Mouse (Mus musculus) kidney, adult 9 months (tissue): ENCODE results near the gene Olfr1423.
A peak's percentile ranks its signal among the peaks of the same experiment; 100 is the strongest.
"Not testable (repeated sequence)": the region's sequence is repeated elsewhere in the genome, so short reads cannot be mapped to it uniquely, and the experiment has no call there.

Source experiments
- DNase-seq: peaks from one replicate; pipeline ENCODE4 v3.0.0; 2022

The Olfr1423 gene

DNA sequence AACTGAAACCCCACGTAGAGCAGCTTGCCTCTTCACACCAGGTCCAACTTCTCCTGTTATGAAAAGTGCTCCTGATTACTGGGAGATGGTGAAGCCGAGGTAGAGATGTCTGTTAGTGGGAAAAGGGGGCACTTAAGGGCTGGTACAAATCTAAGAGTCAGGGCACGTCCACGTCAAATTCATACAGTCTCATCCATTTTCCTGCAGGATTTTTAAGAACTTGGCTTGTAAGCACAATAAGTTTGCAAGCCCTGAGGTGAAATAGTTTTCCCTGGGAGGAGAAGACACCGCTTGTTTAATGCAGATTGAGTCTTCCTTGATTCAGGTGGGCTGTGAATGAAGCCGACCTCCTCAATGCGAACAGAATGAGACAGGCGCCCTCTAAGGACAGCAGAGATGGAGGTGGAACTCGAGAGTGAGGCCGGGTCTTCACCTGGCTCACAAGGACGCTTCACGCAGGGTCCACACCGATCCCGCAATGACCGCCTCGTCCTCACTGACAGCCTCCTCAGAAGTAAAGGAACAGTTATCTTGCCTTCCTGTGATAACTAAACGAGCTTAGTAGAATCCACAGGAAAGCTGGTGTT lies 34.7 kb downstream of the Olfr1423 start:
- DNase-seq: no peak

DNA sequence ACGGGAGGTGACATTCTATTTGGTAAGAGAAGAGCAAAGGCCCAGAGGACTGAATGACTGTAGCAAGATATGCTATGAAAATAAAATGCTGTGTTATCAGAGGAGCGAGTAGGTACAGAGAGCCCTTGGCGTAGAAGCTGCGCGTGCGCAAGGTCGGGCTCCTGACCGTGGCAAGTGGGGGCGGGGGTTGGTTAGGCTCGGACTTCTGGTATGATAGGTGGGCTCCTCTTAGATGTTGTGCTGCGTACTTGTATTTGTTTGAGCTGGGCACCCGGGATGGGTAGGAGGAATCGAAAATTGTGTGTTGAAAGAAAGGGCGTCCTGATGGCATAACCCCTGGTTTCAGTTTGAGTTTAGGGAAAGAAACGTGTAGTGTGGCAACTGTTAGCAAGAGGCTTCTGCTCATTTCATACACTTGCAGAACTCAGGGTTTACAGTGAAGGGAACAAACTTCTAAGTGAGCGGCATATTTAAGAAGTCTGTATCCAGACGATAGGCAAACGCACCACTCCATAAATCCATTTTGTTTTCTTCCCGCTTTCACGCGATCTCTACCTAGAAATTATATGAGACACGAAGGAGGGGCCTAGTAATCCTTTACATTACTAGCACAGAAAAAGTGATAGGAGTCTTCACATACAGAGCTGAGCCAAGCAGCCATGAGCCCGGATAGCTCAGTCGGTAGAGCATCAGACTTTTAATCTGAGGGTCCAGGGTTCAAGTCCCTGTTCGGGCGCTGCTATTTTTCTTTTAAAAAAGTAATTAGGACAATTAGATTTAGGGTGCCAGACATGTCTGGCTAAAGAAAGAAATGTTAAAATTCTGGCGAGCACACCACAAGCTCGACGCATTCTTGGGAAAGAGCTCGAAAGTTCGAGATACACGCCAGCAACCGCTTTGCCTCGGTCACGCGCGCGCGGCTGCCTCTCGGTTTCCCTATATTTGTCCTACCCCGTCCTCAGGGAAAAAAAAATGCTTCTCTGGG lies 35.4 kb downstream of the Olfr1423 start:
- peak; percentile 85 for DNase-seq

DNA sequence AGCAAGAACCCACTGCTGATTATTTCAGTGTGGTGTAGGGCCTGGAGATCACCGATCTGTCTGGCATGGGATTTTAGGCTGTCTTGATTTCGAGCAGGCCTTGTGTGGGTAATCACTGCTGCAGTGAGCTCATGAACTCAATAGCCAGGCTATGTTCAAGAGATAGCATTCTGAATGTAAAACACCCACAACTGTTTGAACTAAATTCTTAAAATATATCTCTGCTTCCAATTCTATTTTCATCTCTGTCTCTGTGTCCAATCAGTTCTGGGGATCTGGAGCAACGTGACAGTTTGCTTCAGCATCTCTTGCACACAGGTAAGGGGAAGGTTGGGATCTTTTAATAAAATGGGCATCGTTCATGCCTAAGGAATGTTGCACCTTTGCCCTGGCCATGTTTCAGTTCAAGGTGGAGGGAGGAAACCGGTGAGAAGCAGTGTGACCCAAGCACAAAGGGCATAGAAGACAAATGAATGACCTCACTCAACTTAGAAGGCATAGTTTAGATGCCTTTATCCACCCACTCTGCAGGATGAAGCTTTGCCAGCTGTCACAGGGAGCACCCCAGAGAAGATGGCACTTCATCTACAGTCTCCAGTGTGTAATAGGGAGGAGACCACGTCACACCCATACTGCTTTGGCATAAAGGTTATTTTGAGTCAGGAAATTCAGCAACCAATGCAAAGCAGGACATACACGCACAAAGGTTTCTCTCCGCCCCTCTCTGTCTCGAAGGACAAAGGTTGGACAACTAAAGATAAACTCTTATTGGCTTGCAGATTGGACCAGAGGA lies 36.7 kb downstream of the Olfr1423 start:
- peak; percentile 47 for DNase-seq

DNA sequence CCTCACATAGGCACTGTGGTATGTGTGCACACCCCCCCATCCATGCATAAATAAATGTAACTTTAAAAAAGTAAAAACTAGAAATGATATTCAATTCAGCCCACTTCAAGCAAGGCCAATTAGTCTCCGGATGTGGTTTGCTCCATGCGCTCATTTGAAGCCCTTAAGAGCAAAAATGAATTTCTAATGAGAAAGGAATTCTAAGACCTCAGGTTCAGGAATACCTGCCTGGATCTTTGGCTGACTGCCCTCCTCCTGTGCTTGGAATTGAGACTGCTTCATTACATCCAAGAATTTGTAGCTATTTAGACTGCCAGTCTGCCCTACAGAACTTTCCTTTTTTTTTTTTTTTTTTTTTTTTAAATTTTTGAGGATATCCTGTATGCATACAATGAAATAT lies 37.5 kb downstream of the Olfr1423 start:
- DNase-seq: peak; percentile 43

DNA sequence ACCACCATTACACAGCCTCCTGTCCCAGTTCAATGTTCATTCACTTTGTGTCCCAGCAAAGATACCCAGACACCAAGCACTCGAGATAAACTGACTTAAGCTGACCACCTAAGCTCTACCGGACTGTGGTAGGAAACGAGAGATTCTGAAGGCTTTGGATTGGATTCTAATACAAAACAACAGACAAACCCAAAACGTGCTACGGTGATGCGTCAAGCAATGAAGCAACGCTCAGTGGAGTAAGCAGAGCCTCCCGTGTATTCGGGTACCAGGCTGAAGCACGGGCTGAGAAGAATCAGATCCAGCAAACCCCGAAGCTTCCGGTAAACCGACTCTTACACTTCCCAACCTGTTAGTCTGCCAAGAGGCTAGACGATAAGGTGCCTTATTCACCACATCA lies 38.3 kb downstream of the Olfr1423 start:
- no peak for DNase-seq

DNA sequence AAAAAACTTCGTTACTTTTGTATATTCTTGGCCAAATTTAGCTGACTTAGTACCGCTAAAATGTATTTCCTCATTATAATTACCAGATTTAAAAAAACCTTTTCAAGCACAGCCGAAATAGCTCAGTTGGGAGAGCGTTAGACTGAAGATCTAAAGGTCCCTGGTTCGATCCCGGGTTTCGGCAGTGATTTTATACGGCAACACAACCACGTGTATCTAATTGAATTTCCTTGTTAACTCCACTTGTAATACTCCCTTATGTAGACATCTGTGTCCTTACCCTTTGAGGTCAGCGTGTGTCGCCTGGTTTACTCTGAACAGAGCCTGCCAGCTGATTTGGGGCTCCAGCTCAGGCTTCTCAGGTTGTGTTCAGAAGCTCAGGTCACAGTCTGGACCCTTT lies 39.0 kb downstream of the Olfr1423 start:
- DNase-seq: peak; percentile 61

DNA sequence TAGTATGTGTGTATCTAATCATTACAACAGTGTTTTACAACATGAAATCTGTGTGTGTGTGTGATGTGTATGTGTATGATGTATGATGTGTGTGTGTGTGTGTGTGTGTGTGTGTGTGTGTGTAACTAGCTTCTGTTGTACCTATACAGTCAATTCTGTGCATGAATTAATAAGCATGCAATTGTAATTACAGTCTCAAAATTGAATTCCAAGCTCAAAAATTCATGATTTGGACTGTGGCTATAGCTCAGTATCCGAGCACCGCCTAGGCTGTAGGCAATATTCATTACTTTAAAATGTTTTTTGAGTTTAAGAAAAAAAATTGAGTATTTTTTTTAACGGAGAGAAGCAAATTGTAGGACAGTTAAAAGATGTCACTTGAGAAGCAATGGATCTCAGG lies 39.4 kb downstream of the Olfr1423 start:
- DNase-seq: no peak

DNA sequence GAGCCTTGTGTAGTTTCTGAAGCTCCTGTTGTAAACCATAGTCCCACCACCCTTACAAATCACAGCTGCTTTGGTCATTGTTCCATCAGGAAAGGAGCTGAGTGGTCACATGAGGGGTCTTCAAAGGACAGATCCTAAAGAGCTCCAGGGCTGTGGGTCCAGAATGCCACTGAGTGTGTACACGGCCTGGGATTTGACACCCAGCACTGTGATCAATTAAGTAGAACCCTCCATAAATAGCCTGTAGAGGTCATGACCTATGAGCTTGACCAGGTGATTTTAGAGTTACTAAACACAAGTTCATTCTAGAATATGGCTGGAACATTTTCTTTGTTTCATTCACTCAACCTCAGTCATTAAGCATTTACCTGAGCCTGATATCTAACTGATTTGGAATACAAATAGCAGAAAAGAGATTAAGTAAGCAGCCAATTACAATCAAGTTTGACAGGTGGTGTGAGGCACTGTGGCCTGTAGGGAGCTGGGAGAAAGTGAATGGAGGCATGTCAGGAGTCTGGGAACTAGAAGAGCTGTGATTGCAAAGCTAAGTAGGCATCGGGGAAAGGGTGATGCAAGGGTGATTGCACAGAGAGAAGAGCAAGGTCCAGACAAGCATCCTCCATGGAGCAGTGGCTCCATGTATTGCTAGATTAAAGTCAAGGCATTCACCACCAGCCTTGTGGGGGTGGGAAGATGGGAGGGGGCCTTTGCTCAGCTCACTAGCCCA lies 45.2 kb downstream of the Olfr1423 start:
- DNase-seq: no peak

DNA sequence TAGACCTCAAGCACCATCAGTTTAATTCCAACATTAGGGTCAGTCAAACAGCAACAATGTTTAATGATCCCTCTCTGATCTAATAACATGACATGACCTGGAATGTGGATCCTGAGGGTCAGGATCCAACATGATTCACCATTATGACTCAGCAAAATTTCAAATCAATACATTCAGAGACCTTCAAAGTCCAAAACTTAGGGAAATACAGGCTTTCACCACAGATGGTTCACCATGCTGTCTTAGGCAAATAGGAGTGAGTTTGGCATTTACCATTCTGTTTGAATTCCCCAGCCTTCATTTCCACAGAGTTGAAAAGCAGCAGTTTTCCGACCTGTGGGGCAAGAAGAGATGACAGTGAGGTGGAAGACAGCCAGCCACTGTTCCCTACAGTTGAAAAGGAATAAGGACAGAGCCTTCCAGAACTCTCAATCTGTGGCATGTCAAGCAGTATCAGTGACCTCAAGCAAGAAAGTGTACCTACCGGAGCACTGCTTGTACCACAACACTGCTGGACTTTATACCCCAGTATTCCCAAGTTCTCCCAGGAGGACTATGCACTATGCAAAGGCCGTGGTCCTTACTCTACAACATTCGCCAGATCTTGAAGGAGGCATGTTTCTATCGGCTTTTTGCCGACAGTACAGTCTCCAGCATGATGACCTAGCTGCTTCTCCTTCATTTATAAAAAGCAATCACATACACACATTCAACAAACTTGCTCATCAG lies 46.2 kb downstream of the Olfr1423 start:
- peak; percentile 46 for DNase-seq

DNA sequence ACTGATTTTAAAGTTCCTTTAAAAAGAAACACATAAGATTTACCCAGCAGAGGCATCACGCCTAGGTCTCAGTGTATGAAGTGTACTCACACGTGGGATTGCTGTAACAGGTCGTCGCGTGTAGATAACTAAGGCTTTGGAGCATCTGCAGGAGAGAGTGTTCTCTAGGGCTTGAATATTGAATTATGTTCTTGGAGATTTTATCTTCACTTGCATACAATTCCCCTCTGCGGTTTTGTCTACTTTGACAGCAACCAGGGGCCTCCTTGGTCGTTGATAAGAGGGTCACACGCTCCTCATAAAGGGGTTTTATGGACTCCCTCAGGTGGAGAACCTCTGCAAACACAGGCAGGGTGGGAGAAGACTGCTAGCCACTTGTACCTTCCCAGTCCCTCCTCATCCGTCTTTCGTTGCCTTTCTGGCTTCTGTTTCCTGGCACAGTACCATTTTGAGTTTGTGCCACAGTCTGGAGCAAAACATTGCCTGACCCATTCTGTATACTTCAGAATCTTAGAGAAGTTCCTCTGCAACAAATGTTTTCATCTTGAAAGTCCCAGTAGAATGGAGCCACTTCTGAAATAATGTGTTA lies 48.6 kb downstream of the Olfr1423 start:
- no peak for DNase-seq

DNA sequence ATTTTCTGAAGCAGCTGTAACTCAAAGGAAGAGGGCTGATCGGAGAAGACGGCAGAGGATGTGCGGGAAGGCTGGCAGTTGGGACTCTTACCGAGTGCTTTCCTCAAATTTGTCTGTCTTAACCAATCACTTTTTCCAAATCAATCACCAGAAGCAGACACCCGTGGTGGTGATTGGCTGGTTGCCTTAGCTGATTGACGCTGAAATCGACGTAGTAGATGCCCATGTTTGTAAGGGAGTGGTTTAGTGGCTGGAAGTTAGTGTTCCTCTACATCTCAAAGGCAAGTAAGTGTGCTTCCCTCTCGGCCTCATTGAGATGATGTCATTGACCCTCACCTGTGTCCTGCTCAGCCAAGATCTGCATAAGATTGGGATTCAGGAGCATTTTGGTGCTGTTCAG lies 49.1 kb downstream of the Olfr1423 start:
- DNase-seq: no peak

DNA sequence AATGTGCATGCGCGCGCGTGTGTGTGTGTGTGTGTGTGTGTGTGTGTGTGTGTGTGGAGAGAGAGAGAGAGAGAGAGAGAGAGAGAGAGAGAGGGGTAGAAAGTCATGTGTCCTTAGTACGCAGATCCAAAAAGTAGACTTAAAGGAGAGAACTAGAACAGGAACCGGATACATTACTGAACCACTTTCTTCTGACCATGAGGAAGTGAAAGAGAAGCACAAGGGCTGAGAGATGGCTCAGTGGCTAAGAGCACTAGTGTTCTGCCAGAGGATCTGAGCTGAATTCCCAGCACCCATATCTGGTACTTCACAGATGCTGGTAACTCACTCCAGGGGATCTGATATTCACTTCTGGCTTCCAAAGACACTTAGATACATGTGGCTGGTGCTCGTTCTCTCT lies 51.8 kb downstream of the Olfr1423 start:
- no peak for DNase-seq

DNA sequence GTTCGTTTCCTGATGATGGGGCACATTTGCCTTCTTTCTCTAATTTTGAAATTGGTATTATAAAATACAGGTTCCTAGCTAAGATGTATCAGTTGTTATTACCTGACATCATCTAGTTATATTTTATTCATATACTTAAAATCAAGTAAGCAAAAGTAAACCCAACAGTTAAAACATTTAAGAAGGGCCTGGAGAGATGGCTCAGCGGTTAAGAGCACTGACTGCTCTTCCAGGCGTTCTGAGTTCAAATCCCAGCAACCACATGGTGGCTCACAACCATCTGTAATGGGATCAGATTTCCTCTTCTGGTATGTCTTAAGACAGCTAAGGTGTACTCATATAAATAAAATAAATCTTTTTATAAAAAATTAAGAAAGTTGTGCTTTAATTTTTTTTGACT lies 53.3 kb downstream of the Olfr1423 start:
- DNase-seq: no peak

DNA sequence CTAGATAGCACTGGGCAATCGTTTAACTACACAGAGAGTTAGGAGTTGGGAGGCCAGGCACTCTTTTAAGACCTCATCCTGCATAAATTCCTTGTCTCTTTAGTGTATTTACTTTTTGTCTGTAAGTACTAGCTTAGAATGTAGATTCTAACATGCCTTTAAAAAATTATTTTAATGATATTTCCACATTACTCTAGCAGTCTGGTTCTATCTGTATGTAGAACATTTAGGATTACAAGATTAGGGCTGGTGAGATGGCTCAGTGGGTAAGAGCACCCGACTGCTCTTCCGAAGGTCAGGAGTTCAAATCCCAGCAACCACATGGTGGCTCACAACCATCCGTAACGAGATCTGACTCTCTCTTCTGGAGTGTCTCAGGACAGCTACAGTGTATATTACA lies 56.5 kb downstream of the Olfr1423 start:
- not testable (repeated sequence) for DNase-seq
